Mouse (Mus musculus): ENCODE results near the gene Ap5z1. TPM values are rescaled to one million over a fixed set of nuclear protein-coding genes. Genes with fewer than 3 reads are reported as not detected.

Gene Ap5z1
- polyA plus RNA-seq, 1 experiment from 2014 or later = 9.6 TPM

GRCm38 (mm10) chr5:142509141-142510060 is 45.7 kb downstream of the Ap5z1 start:
- Histone ChIP-seq H3K9ac (ENCODE audit: low read depth, low read length) (peak overlapping the region; percentile 52), H3K4me2 (replicated peaks; ENCODE audit: low read depth, low read length) (peak overlapping the region; percentile 20; the same call in 1 of the 2 replicates), H3K27ac (ENCODE audit: low read depth, low read length) (peak overlapping the region; percentile 39; the same call in 1 of the 2 replicates), H3K9me3 (ENCODE audit: control insufficient read depth, low read length) (no peaks in the 10 kb centered on the region), H3K4me1 (replicated peaks; ENCODE audit: control insufficient read depth, insufficient read depth, low read length) (peaks cover 5% of the 10 kb centered on the region), H3K4me3 (ENCODE audit: low read depth, low read length) (no peak overlapping the region), H3K27me3 (ENCODE audit: control insufficient read depth, insufficient read depth, low read length) (no peaks in the 10 kb centered on the region), H3K36me3 (ENCODE audit: control insufficient read depth, insufficient read depth, low read length) (no peaks in the 10 kb centered on the region)
- 10% methylated on average over 15 of the region's 15 CpGs for WGBS
- peak; percentile 35 for DNase-seq (ENCODE audit: low spot score)
- no peak for ATAC-seq (ENCODE audit: low FRiP score)

GRCm38 (mm10) chr5:142510061-142510414 is 46.3 kb downstream of the Ap5z1 start:
- H3K9me3 ChIP-seq (ENCODE audit: control insufficient read depth, low read length) = no peaks in the 10 kb centered on the region
- H3K4me3 ChIP-seq (ENCODE audit: low read depth, low read length) = no peak overlapping the region
- H3K4me1 ChIP-seq (replicated peaks; ENCODE audit: control insufficient read depth, insufficient read depth, low read length) = peaks cover 5% of the 10 kb centered on the region
- WGBS = 70% methylated on average over 7 of the region's 7 CpGs
- H3K36me3 ChIP-seq (ENCODE audit: control insufficient read depth, insufficient read depth, low read length) = no peaks in the 10 kb centered on the region
- H3K27ac ChIP-seq (ENCODE audit: low read depth, low read length) = no peak overlapping the region
- no peak overlapping the region for H3K9ac ChIP-seq (ENCODE audit: low read depth, low read length)
- H3K4me2 ChIP-seq (replicated peaks; ENCODE audit: low read depth, low read length) = no peak overlapping the region
- ATAC-seq (ENCODE audit: low FRiP score) = no peak
- no peak for DNase-seq (ENCODE audit: low spot score)
- no peaks in the 10 kb centered on the region for H3K27me3 ChIP-seq (ENCODE audit: control insufficient read depth, insufficient read depth, low read length)

DNA sequence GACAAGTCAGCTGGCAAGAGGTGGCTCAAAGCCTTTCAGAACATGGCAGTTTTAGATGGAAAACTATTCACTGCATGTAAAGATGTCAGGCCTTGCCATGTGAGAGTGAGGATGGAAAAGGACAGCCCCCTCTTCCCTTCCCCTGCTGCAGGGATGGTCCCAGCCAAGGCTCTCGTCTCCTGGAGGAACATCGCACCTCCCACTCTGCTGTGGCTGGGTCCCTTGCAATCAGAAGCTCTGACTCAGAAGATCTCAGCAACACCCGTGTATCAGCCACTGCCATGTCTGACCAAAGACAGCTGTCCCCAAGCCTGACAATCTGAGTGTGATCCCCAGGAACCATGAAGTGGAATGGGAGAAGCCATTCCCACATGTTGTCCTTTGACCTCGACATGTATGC is 48.4 kb downstream of the Ap5z1 start:
- peaks cover 5% of the 10 kb centered on the region for H3K4me1 ChIP-seq (replicated peaks; ENCODE audit: control insufficient read depth, insufficient read depth, low read length)
- H3K36me3 ChIP-seq (ENCODE audit: control insufficient read depth, insufficient read depth, low read length) = no peaks in the 10 kb centered on the region
- H3K27ac ChIP-seq (ENCODE audit: low read depth, low read length) = no peak overlapping the region
- ATAC-seq (ENCODE audit: low FRiP score) (no peak), DNase-seq (ENCODE audit: low spot score) (no peak)
- H3K4me2 ChIP-seq (replicated peaks; ENCODE audit: low read depth, low read length) = no peak overlapping the region
- no peaks in the 10 kb centered on the region for H3K27me3 ChIP-seq (ENCODE audit: control insufficient read depth, insufficient read depth, low read length)
- no peaks in the 10 kb centered on the region for H3K9me3 ChIP-seq (ENCODE audit: control insufficient read depth, low read length)
- WGBS = 84% methylated on average over 4 of the region's 4 CpGs
- no peak overlapping the region for H3K4me3 ChIP-seq (ENCODE audit: low read depth, low read length)
- no peak overlapping the region for H3K9ac ChIP-seq (ENCODE audit: low read depth, low read length)

DNA sequence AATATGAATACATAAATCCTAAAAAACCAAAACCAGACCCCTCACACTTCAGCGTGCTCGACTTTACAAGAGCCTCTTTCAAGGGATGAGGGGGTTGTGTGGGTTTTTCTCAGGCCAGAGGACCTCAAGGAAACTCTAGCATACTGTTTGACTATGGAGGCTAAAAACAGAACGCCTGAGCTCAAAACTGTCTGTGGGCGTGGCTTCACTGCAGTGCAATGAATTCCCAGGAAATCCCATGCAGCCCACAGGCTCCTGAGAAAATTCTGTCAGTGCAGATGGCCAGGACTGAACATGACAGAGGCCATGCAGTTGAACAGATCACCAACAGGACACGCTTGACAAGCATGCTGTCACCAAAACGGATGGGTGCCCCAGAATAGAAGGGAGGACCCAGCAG is 55.2 kb downstream of the Ap5z1 start:
- no peaks in the 10 kb centered on the region for H3K36me3 ChIP-seq (ENCODE audit: control insufficient read depth, insufficient read depth, low read length)
- WGBS = 69% methylated on average over 6 of the region's 6 CpGs
- DNase-seq (ENCODE audit: low spot score) = no peak

GRCm38 (mm10) chr5:142520360-142520759 is 56.6 kb downstream of the Ap5z1 start:
- Histone ChIP-seq H3K27ac (ENCODE audit: low read depth, low read length) (no peak overlapping the region), H3K27me3 (ENCODE audit: control insufficient read depth, insufficient read depth, low read length) (no peaks in the 10 kb centered on the region), H3K36me3 (ENCODE audit: control insufficient read depth, insufficient read depth, low read length) (no peaks in the 10 kb centered on the region), H3K4me1 (replicated peaks; ENCODE audit: control insufficient read depth, insufficient read depth, low read length) (no peaks in the 10 kb centered on the region), H3K9ac (ENCODE audit: low read depth, low read length) (no peak overlapping the region), H3K9me3 (ENCODE audit: control insufficient read depth, low read length) (no peaks in the 10 kb centered on the region), H3K4me2 (replicated peaks; ENCODE audit: low read depth, low read length) (no peak overlapping the region), H3K4me3 (ENCODE audit: low read depth, low read length) (no peak overlapping the region)
- ATAC-seq (ENCODE audit: low FRiP score) = no peak
- DNase-seq (ENCODE audit: low spot score) = no peak
- 84% methylated on average over 4 of the region's 4 CpGs for WGBS

More for the DNA sequence above, 55.2 kb downstream of the Ap5z1 start:
- no peak overlapping the region for H3K4me3 ChIP-seq (ENCODE audit: low read depth, low read length)
- no peak for ATAC-seq (ENCODE audit: low FRiP score)
- H3K27me3 ChIP-seq (ENCODE audit: control insufficient read depth, insufficient read depth, low read length) = no peaks in the 10 kb centered on the region
- no peak overlapping the region for H3K4me2 ChIP-seq (replicated peaks; ENCODE audit: low read depth, low read length)
- H3K9me3 ChIP-seq (ENCODE audit: control insufficient read depth, low read length) = no peaks in the 10 kb centered on the region
- H3K9ac ChIP-seq (ENCODE audit: low read depth, low read length) = no peak overlapping the region
- no peak overlapping the region for H3K27ac ChIP-seq (ENCODE audit: low read depth, low read length)
- H3K4me1 ChIP-seq (replicated peaks; ENCODE audit: control insufficient read depth, insufficient read depth, low read length) = no peaks in the 10 kb centered on the region

DNA sequence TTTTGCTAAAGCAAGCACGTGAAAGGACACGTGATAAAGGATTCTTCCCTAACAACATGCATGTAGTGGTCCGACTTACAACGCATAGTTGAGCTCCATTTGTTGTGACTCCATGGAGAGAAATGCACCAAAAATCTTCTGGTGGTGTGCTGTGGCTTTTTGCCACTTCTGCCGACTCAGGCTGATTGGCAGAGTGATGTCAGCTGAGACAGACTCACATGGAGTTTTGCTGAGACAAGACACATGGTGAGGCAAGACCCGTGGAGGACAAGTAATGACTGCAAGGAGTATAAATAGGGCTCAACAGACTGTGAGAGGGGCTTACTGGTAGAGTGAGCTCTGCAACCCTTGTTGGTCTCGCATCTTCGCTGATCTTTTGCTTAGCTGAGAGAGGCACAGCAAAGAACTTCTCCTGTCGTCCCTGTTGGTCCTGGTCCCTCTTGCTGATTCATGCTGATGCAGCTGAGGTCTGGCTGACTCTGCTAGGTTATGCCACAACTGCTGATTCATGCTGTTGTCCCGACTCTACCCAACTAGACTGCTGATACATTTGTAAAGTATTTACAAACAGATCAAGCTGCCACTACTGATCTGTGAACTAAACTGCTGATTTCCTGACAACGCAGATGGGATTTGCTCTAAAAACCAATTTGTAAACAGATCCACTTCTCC is 57.6 kb downstream of the Ap5z1 start:
- no peak for ATAC-seq (ENCODE audit: low FRiP score)
- H3K9me3 ChIP-seq (ENCODE audit: control insufficient read depth, low read length) = no peaks in the 10 kb centered on the region
- H3K9ac ChIP-seq (ENCODE audit: low read depth, low read length) = no peak overlapping the region
- no peaks in the 10 kb centered on the region for H3K36me3 ChIP-seq (ENCODE audit: control insufficient read depth, insufficient read depth, low read length)
- WGBS = 87% methylated on average over 11 of the region's 11 CpGs
- no peak overlapping the region for H3K27ac ChIP-seq (ENCODE audit: low read depth, low read length)
- no peak overlapping the region for H3K4me2 ChIP-seq (replicated peaks; ENCODE audit: low read depth, low read length)
- DNase-seq (ENCODE audit: low spot score) = no peak
- no peak overlapping the region for H3K4me3 ChIP-seq (ENCODE audit: low read depth, low read length)
- no peaks in the 10 kb centered on the region for H3K4me1 ChIP-seq (replicated peaks; ENCODE audit: control insufficient read depth, insufficient read depth, low read length)
- no peaks in the 10 kb centered on the region for H3K27me3 ChIP-seq (ENCODE audit: control insufficient read depth, insufficient read depth, low read length)

- 74% methylated on average over 8 of the region's 8 CpGs for WGBS
- Histone ChIP-seq H3K9me3 (ENCODE audit: control insufficient read depth, low read length) (no peaks in the 10 kb centered on the region), H3K27me3 (ENCODE audit: control insufficient read depth, insufficient read depth, low read length) (no peaks in the 10 kb centered on the region), H3K36me3 (ENCODE audit: control insufficient read depth, insufficient read depth, low read length) (no peaks in the 10 kb centered on the region), H3K4me3 (ENCODE audit: low read depth, low read length) (no peak overlapping the region), H3K27ac (ENCODE audit: low read depth, low read length) (no peak overlapping the region), H3K4me1 (replicated peaks; ENCODE audit: control insufficient read depth, insufficient read depth, low read length) (no peaks in the 10 kb centered on the region), H3K4me2 (replicated peaks; ENCODE audit: low read depth, low read length) (no peak overlapping the region), H3K9ac (ENCODE audit: low read depth, low read length) (no peak overlapping the region)
- no peak for ATAC-seq (ENCODE audit: low FRiP score)
- DNase-seq (ENCODE audit: low spot score) = no peak
Measured at GRCm38 (mm10) chr5:142524711-142525464, 61.1 kb downstream of the Ap5z1 start.
